ENCODE assay signal across 17 mouse cellular contexts in the genomic region with DNA sequence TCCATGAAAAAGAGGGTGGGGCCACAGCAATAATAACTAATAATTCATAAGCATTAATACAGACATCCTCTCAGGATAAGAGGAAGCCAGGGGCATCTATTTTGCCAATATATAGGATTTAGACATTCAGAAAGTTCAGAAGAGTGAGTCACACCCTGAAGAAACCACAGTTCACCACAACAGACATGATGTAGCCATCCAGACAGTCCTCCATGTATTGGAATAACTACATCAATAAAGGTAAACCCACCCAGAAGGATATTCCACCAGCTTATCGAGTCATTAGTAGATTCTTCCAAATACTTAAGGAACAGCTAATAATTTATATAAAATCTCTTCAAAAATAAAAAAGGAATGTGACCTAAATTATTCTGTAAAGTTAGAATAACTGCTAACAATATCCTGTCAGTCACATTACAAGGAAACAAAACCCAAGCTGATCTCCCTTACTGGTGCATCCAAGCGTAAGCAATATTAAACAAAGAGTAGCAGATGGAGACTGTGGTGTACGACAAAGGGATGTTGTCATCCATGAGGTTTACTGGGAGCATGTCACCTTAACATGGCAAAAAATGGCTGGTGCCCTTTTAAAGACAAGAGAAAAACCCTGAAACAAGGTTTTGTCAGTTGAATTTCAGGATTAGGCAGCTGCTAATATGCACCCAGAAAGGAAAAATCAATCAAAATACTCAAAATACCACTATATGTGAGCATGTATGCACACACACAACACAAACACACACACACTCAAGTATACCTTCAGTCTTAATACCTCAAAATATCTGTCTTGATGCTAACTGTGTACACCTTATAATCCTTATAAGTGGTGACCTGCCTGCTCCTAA.
DNase-seq lines count a peak whose midpoint lies in the region; ATAC-seq lines count a peak whose summit lies in the region.
"Had no signal": no experiment of that assay in that cellular context is flagged by ENCODE, and none has a peak within 500 bp of the region (broad histone marks: within the 10 kb centered on the region; RNA-seq: fewer than 3 reads in every experiment).

No protein-coding gene starts in this region.

- H3K27me3 ChIP-seq in hindbrain, embryonic 10.5 days (ENCODE audit: insufficient read depth, poor library complexity, severe bottlenecking): no peaks in the 10 kb centered on the region
- no peaks in the 10 kb centered on the region for H3K27me3 ChIP-seq in hindbrain, embryonic 16.5 days (replicated peaks; ENCODE audit: control insufficient read depth, insufficient read depth, low read length)
- no peaks in the 10 kb centered on the region for H3K27me3 ChIP-seq in midbrain, embryonic 12.5 days
- H3K27me3 ChIP-seq: embryonic facial prominence, embryonic 12.5 days; heart, embryonic 12.5 days had no signal

- no peak for ATAC-seq in hindbrain, embryonic 16.5 days
- peak; percentile 70; the same call in 1 of the 2 replicates for ATAC-seq in midbrain, embryonic 12.5 days (ENCODE audit: low FRiP score, low read depth)

- 59% methylated on average over 3 of the region's 3 CpGs for WGBS in hindbrain, embryonic 10.5 days
- WGBS in hindbrain, embryonic 16.5 days: 39% methylated on average over 3 of the region's 3 CpGs
- WGBS in midbrain, embryonic 12.5 days: 50% methylated on average over 3 of the region's 3 CpGs

- peak; percentile 13 for DNase-seq in hindbrain, embryonic 10.5 days (ENCODE audit: low spot score)
- peak; percentile 75 for DNase-seq in Muller cell, postnatal 12 days (ENCODE audit: inconsistent ontology term)
- peak; percentile 13 for DNase-seq in embryo, embryonic 9.5 days (ENCODE audit: extremely low spot score)
- DNase-seq in cerebellum, adult 18-20 months: no peak
- no peak for DNase-seq in thymus, adult 18-20 months
- DNase-seq: cerebellum, adult 9-10 months; gastrocnemius, postnatal 14 days; heart, postnatal 36 days; kidney, adult 11 months; kidney, postnatal 14 days; lung, adult 2 months had no signal

- H3K27ac ChIP-seq in hindbrain, embryonic 10.5 days: peak overlapping the region; percentile 79
- no peak overlapping the region for H3K27ac ChIP-seq in hindbrain, embryonic 16.5 days (ENCODE audit: low read depth, low read length)
- H3K27ac ChIP-seq in midbrain, embryonic 12.5 days (replicated peaks): no peak overlapping the region
- H3K27ac ChIP-seq: embryonic facial prominence, embryonic 12.5 days; macrophage had no signal

- peaks cover 22% of the 10 kb centered on the region for H3K4me1 ChIP-seq in hindbrain, embryonic 10.5 days (replicated peaks)
- H3K4me1 ChIP-seq in hindbrain, embryonic 16.5 days (ENCODE audit: control insufficient read depth, insufficient read depth, low read depth, low read length): peaks cover 3% of the 10 kb centered on the region; the same call in 1 of the 2 replicates
- peaks cover 11% of the 10 kb centered on the region; the same call in 1 of the 2 replicates for H3K4me1 ChIP-seq in midbrain, embryonic 12.5 days
- H3K4me1 ChIP-seq: embryonic facial prominence, embryonic 12.5 days; heart, embryonic 12.5 days had no signal

- no peak overlapping the region for H3K4me2 ChIP-seq in hindbrain, embryonic 16.5 days (ENCODE audit: low read length)
- H3K4me2 ChIP-seq in midbrain, embryonic 12.5 days (replicated peaks): no peak overlapping the region
- H3K4me2 ChIP-seq: embryonic facial prominence, embryonic 12.5 days; heart, embryonic 12.5 days had no signal

- no peak overlapping the region for H3K4me3 ChIP-seq in hindbrain, embryonic 10.5 days
- H3K4me3 ChIP-seq in hindbrain, embryonic 16.5 days (ENCODE audit: low read length): no peak overlapping the region
- H3K4me3 ChIP-seq in midbrain, embryonic 12.5 days: no peak overlapping the region
- H3K4me3 ChIP-seq: embryonic facial prominence, embryonic 12.5 days; heart, embryonic 12.5 days; myocyte had no signal

- H3K9me3 ChIP-seq in hindbrain, embryonic 10.5 days: no peaks in the 10 kb centered on the region
- H3K9me3 ChIP-seq in hindbrain, embryonic 16.5 days (ENCODE audit: control insufficient read depth, low read length): 0 out of 2 replicates have a peak, but pooled peaks cover 3% of the 10 kb centered on the region
- H3K9me3 ChIP-seq in midbrain, embryonic 12.5 days: no peaks in the 10 kb centered on the region
- H3K9me3 ChIP-seq: embryonic facial prominence, embryonic 12.5 days; heart, embryonic 12.5 days had no signal

- H3K9ac ChIP-seq in hindbrain, embryonic 16.5 days (ENCODE audit: low read depth, low read length): no peak overlapping the region
- no peak overlapping the region for H3K9ac ChIP-seq in midbrain, embryonic 12.5 days (replicated peaks)
- H3K9ac ChIP-seq: embryonic facial prominence, embryonic 12.5 days; heart, embryonic 12.5 days had no signal

- H3K36me3 ChIP-seq in hindbrain, embryonic 10.5 days: no peaks in the 10 kb centered on the region
- no peaks in the 10 kb centered on the region for H3K36me3 ChIP-seq in hindbrain, embryonic 16.5 days (ENCODE audit: control insufficient read depth, insufficient read depth, low read length)
- H3K36me3 ChIP-seq in midbrain, embryonic 12.5 days: no peaks in the 10 kb centered on the region
- H3K36me3 ChIP-seq: embryonic facial prominence, embryonic 12.5 days; heart, embryonic 12.5 days had no signal

Comparison
In these comparisons a context has a peak if more than half of its experiments do, and no peak if none do; other contexts are left out.
1. DNase-seq: peak in hindbrain, embryonic 10.5 days (single experiment), Muller cell, postnatal 12 days (single experiment) and embryo, embryonic 9.5 days (single experiment); none in cerebellum, adult 18-20 months (0 of 2) and thymus, adult 18-20 months (0 of 2).